Mouse (Mus musculus) MEL (cell line): ENCODE results near the gene Pid1. TPM values are rescaled to one million over a fixed set of nuclear protein-coding genes. Genes with fewer than 3 reads are reported as not detected.

Experiments used
- DNase-seq: peaks from one replicate; pipeline ENCODE4 v3.0.0; 2011; ENCODE audit warnings: low read depth, low spot score
- H3K27ac ChIP-seq: 2 replicates; pipeline ENCODE4 v1.5.1; 2012; ENCODE audit warnings: low read depth, mild to moderate bottlenecking, control low read depth, low read length, moderate library complexity; ENCODE audit not compliant: control insufficient read depth
- H3K27me3 ChIP-seq, 2 experiments: fragments of 150-350 bp in 1 of 2; sonication (generic) in 1 of 2; 2 replicates each; pipeline ENCODE4 v1.6.1; 2012; ENCODE audit warnings: low read length in 2 of 2, mild to moderate bottlenecking in 2 of 2, improper control_type of control experiment in 1 of 2, moderate library complexity in 1 of 2; ENCODE audit not compliant: insufficient read depth in 2 of 2, control insufficient read depth in 1 of 2
- H3K36me3 ChIP-seq, 2 experiments: 2 replicates each; pipeline ENCODE4 v1.6.1; 2012 to 2014; ENCODE audit warnings: low read length in 2 of 2, improper control_type of control experiment in 1 of 2, inconsistent platforms in 1 of 2, mild to moderate bottlenecking in 1 of 2; ENCODE audit not compliant: insufficient read depth in 2 of 2, control insufficient read depth in 1 of 2
- H3K4me1 ChIP-seq, 2 experiments: fragments of 150-350 bp in 1 of 2; sonication (generic) in 1 of 2; 2 replicates each; pipeline ENCODE4 v1.6.1; 2012; ENCODE audit warnings: low read length in 2 of 2, improper control_type of control experiment in 1 of 2, mild to moderate bottlenecking in 1 of 2; ENCODE audit not compliant: insufficient read depth in 2 of 2, control insufficient read depth in 1 of 2
- H3K4me3 ChIP-seq, 2 experiments: fragments of 150-350 bp in 1 of 2; sonication (generic) in 1 of 2; 2 replicates each; pipeline ENCODE4 v1.5.1; 2012; ENCODE audit warnings: low read depth in 2 of 2, low read length in 2 of 2, mild to moderate bottlenecking in 2 of 2, moderate library complexity in 2 of 2, control low read depth in 1 of 2, improper control_type of control experiment in 1 of 2; ENCODE audit not compliant: control insufficient read depth in 1 of 2, insufficient read depth in 1 of 2
- H3K79me2 ChIP-seq: 2 replicates; pipeline ENCODE4 v1.6.1; 2012; ENCODE audit warnings: mild to moderate bottlenecking, low read length, moderate library complexity; ENCODE audit not compliant: control insufficient read depth, poor library complexity, insufficient read depth
- H3K9ac ChIP-seq: 2 replicates; pipeline ENCODE4 v1.6.1; 2012; ENCODE audit warnings: low read depth, mild to moderate bottlenecking, control low read depth, low read length, moderate library complexity; ENCODE audit not compliant: control insufficient read depth, poor library complexity, severe bottlenecking
- H3K9me3 ChIP-seq: fragments of 150-350 bp; sonication (generic); replicated peaks from 2 replicates; pipeline ENCODE4 v1.6.1; 2012; ENCODE audit warnings: mild to moderate bottlenecking, low read length, improper control_type of control experiment, moderate library complexity; ENCODE audit not compliant: insufficient read depth
- BHLHE40 ChIP-seq: IDR thresholded peaks from 2 replicates; pipeline ENCODE4 v1.6.1; 2012; ENCODE audit warnings: low read depth, mild to moderate bottlenecking, inconsistent platforms, low read length, improper control_type of control experiment, borderline replicate concordance
- CHD1 ChIP-seq: IDR thresholded peaks from 2 replicates; pipeline ENCODE4 v1.6.1; 2012; ENCODE audit warnings: low read depth, mild to moderate bottlenecking, inconsistent platforms, low read length, improper control_type of control experiment
- CHD2 ChIP-seq: IDR thresholded peaks from 2 replicates; pipeline ENCODE4 v1.6.1; 2011; ENCODE audit warnings: low read length, improper control_type of control experiment
- CTCF ChIP-seq, 3 experiments: IDR thresholded peaks in 2 of 3; conservative IDR thresholded peaks in 1 of 3; 2 replicates each; pipeline ENCODE4 v1.5.1; 2011 to 2012; ENCODE audit warnings: low read length in 3 of 3, low read depth in 2 of 3, mild to moderate bottlenecking in 2 of 3, improper control_type of control experiment in 1 of 3, inconsistent platforms in 1 of 3, mixed read lengths in 1 of 3, moderate library complexity in 1 of 3; ENCODE audit not compliant: control insufficient read depth in 1 of 3, insufficient read depth in 1 of 3, poor library complexity in 1 of 3, severe bottlenecking in 1 of 3
- E2F4 ChIP-seq: IDR thresholded peaks from 2 replicates; pipeline ENCODE4 v1.6.1; 2011; ENCODE audit warnings: low read depth, low read length, improper control_type of control experiment, borderline replicate concordance
- EP300 ChIP-seq, 2 experiments: IDR thresholded peaks; 2 replicates each; pipeline ENCODE4 v1.6.1; 2011; ENCODE audit warnings: improper control_type of control experiment in 2 of 2, low read length in 2 of 2, low read depth in 1 of 2, mild to moderate bottlenecking in 1 of 2
- ETS1 ChIP-seq: IDR thresholded peaks from 2 replicates; pipeline ENCODE4 v1.6.1; 2012; ENCODE audit warnings: low read depth, mild to moderate bottlenecking, inconsistent platforms, low read length, improper control_type of control experiment, moderate library complexity
- GABPA ChIP-seq: IDR thresholded peaks from 2 replicates; pipeline ENCODE4 v1.6.1; 2012; ENCODE audit warnings: low read depth, mild to moderate bottlenecking, inconsistent platforms, low read length, improper control_type of control experiment, moderate library complexity
- HCFC1 ChIP-seq: IDR thresholded peaks from 2 replicates; pipeline ENCODE4 v1.6.1; 2012; ENCODE audit warnings: low read depth, mild to moderate bottlenecking, inconsistent platforms, low read length, improper control_type of control experiment, moderate library complexity
- MAX ChIP-seq: IDR thresholded peaks from 2 replicates; pipeline ENCODE4 v1.6.1; 2011; ENCODE audit warnings: low read length, improper control_type of control experiment
- MAZ ChIP-seq: IDR thresholded peaks from 2 replicates; pipeline ENCODE4 v1.6.1; 2012; ENCODE audit warnings: low read depth, mild to moderate bottlenecking, inconsistent platforms, low read length, improper control_type of control experiment
- MXI1 ChIP-seq: IDR thresholded peaks from 2 replicates; pipeline ENCODE4 v1.6.1; 2011; ENCODE audit warnings: mild to moderate bottlenecking, low read depth, low read length, improper control_type of control experiment
- MYB ChIP-seq: IDR thresholded peaks from 2 replicates; pipeline ENCODE4 v1.6.1; 2011; ENCODE audit warnings: mild to moderate bottlenecking, low read depth, low read length, improper control_type of control experiment
- NELFE ChIP-seq: IDR thresholded peaks from 2 replicates; pipeline ENCODE4 v1.6.1; 2011; ENCODE audit warnings: low read depth, low read length, improper control_type of control experiment
- NRF1 ChIP-seq: IDR thresholded peaks from 2 replicates; pipeline ENCODE4 v1.6.1; 2014; ENCODE audit warnings: low read depth, mild to moderate bottlenecking, inconsistent platforms, low read length, improper control_type of control experiment, moderate library complexity; ENCODE audit not compliant: poor library complexity, insufficient read depth, severe bottlenecking
- POLR2AphosphoS2 ChIP-seq: IDR thresholded peaks from 2 replicates; pipeline ENCODE4 v1.6.1; 2011; ENCODE audit warnings: low read length, improper control_type of control experiment
- POLR2AphosphoS5 ChIP-seq: IDR thresholded peaks from 2 replicates; pipeline ENCODE4 v1.6.1; 2012; ENCODE audit warnings: low read depth, borderline replicate concordance, mild to moderate bottlenecking, inconsistent platforms, low read length, moderate library complexity, mixed read lengths
- RCOR1 ChIP-seq: IDR thresholded peaks from 2 replicates; pipeline ENCODE4 v1.6.1; 2012; ENCODE audit warnings: low read depth, mild to moderate bottlenecking, inconsistent platforms, low read length, improper control_type of control experiment
- TBP ChIP-seq: IDR thresholded peaks from 2 replicates; pipeline ENCODE4 v1.8.0; 2011; ENCODE audit warnings: low read depth, low read length, improper control_type of control experiment
- USF2 ChIP-seq, 2 experiments: IDR thresholded peaks; 2 replicates each; pipeline ENCODE4 v1.6.1; 2011 to 2012; ENCODE audit warnings: improper control_type of control experiment in 2 of 2, low read length in 2 of 2, borderline replicate concordance in 1 of 2, inconsistent platforms in 1 of 2, low read depth in 1 of 2, mild to moderate bottlenecking in 1 of 2; ENCODE audit not compliant: insufficient read depth in 1 of 2
- ZKSCAN1 ChIP-seq: IDR thresholded peaks from 2 replicates; pipeline ENCODE4 v1.6.1; 2012; ENCODE audit warnings: low read depth, mild to moderate bottlenecking, inconsistent platforms, low read length, improper control_type of control experiment, moderate library complexity
- ZMIZ1 ChIP-seq: IDR thresholded peaks from 2 replicates; pipeline ENCODE4 v1.6.1; 2012; ENCODE audit warnings: low read depth, mild to moderate bottlenecking, inconsistent platforms, low read length, improper control_type of control experiment, moderate library complexity
- polyA plus RNA-seq, 2 experiments: library from polyadenylated mRNA; stranded (reverse) in 1 of 2; unstranded in 1 of 2; fragments of >175 nt in 1 of 2; fragments of >200 nt in 1 of 2; gene quantifications; 2 replicates each; pipeline versions ENCODE4 v1.2.1 to v1.2.4; 2012; ENCODE audit warnings: low replicate concordance in 2 of 2, low read depth in 1 of 2; ENCODE audit not compliant: insufficient read length in 2 of 2, insufficient read depth in 1 of 2, missing spikeins in 1 of 2
- total RNA-seq: library from RNA; depleted of rRNA; stranded (reverse); fragments of 300-350 nt; gene quantifications from 2 replicates; pipeline ENCODE4 v1.2.3, GENCODE M21; 2012

Gene Pid1
- total and polyA plus RNA-seq, 3 experiments = not detected

GRCm38 (mm10) chr1:84089664-84090063 lies 274.3 kb downstream of the Pid1 start:
- Histone ChIP-seq H3K79me2 (no peaks in the 10 kb centered on the region), H3K36me3 (no peaks in the 10 kb centered on the region), H3K4me1 (no peaks in the 10 kb centered on the region), H3K9ac (no peak overlapping the region), H3K27me3 (no peaks in the 10 kb centered on the region), H3K4me3 (no peak overlapping the region), H3K9me3 (no peaks in the 10 kb centered on the region), H3K27ac (no peak overlapping the region)
- DNase-seq = no peak
- no peak for TF ChIP-seq POLR2AphosphoS2
- no peak for TF ChIP-seq CTCF (IDR thresholded peaks at IDR 0.05 in 2 of 3, conservative IDR thresholded peaks at IDR 0.05 in 1 of 3; ENCODE audit: control insufficient read depth in 1 of 3, insufficient read depth in 1 of 3, low read depth in 2 of 3, low read length in 3 of 3, poor library complexity in 1 of 3, severe bottlenecking in 1 of 3)
- no peak for TF ChIP-seq RCOR1
- TF ChIP-seq ETS1 = no peak
- no peak for TF ChIP-seq MYB
- TF ChIP-seq BHLHE40 = no peak
- TF ChIP-seq EP300 (IDR thresholded peaks at IDR 0.05; ENCODE audit: low read depth in 1 of 2, low read length in 2 of 2) = no peak
- no peak for TF ChIP-seq E2F4
- TF ChIP-seq ZMIZ1 = no peak
- no peak for TF ChIP-seq GABPA
- TF ChIP-seq HCFC1 = no peak
- no peak for TF ChIP-seq NRF1
- TF ChIP-seq USF2 (IDR thresholded peaks at IDR 0.05; ENCODE audit: borderline replicate concordance in 1 of 2, insufficient read depth in 1 of 2, low read depth in 1 of 2, low read length in 2 of 2) = no peak

DNA sequence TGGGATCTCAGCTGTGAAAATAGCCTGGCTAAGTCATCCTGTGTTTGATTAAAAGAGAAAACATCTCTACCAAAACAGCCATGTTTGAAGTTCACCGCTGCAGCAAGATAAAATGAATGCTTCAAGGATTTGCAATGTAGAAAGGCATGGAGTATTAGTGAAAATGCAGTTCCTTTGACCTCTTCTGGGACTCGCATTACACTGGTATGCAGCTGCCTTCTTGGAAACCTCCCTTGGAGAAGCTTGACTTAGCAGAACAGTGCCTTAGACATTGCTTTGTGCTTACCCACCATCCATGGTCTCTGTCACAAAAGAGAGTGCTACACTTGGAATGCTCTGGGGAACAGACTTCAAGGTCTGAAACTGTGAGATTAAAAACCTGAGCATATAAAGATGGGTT lies 276.0 kb downstream of the Pid1 start:
- Histone ChIP-seq H3K4me1 (no peaks in the 10 kb centered on the region), H3K27me3 (no peaks in the 10 kb centered on the region), H3K4me3 (no peak overlapping the region), H3K79me2 (no peaks in the 10 kb centered on the region), H3K9ac (no peak overlapping the region), H3K9me3 (no peaks in the 10 kb centered on the region), H3K36me3 (no peaks in the 10 kb centered on the region), H3K27ac (no peak overlapping the region)
- no peak for TF ChIP-seq NELFE
- TF ChIP-seq MXI1 = no peak
- no peak for TF ChIP-seq MAZ
- no peak for TF ChIP-seq MAX
- no peak for TF ChIP-seq CHD2
- TF ChIP-seq E2F4 = no peak
- TF ChIP-seq ZMIZ1 = no peak
- TF ChIP-seq ZKSCAN1 = no peak
- TF ChIP-seq TBP = no peak
- TF ChIP-seq POLR2AphosphoS5 = no peak
- no peak for TF ChIP-seq CHD1
- DNase-seq = no peak
